Mouse (Mus musculus): ENCODE data around the gene Psma6. TPM values are rescaled to one million over a fixed set of nuclear protein-coding genes. Genes with fewer than 3 reads are reported as not detected.

The Psma6 gene
- polyA plus RNA-seq, 1 experiment from 2014 or later = 468 TPM

GRCm38 (mm10) chr12:55448457-55448856, 64.4 kb downstream of the Psma6 start:
- H3K27ac ChIP-seq (ENCODE audit: low read depth, low read length) = no peak overlapping the region
- DNase-seq (ENCODE audit: low spot score) (no peak), ATAC-seq (ENCODE audit: insufficient read depth, low FRiP score, low TSS enrichment) (no peak)
- no peaks in the 10 kb centered on the region for H3K36me3 ChIP-seq (ENCODE audit: control insufficient read depth, insufficient read depth, low read length)
- no peaks in the 10 kb centered on the region for H3K9me3 ChIP-seq (ENCODE audit: control insufficient read depth, low read length)
- no peak overlapping the region for H3K9ac ChIP-seq (ENCODE audit: low read length)
- 74% methylated on average over 2 of the region's 2 CpGs for WGBS
- no peaks in the 10 kb centered on the region for H3K27me3 ChIP-seq (ENCODE audit: control insufficient read depth, insufficient read depth, low read length)
- H3K4me3 ChIP-seq (ENCODE audit: low read depth, low read length) = no peak overlapping the region
- no peak overlapping the region for H3K4me2 ChIP-seq (ENCODE audit: low read depth)
- no peaks in the 10 kb centered on the region; the same call in 1 of the 2 replicates for H3K4me1 ChIP-seq (ENCODE audit: control insufficient read depth, insufficient read depth, low read length)

- Histone ChIP-seq H3K36me3 (ENCODE audit: control insufficient read depth, insufficient read depth, low read length) (no peaks in the 10 kb centered on the region), H3K9ac (ENCODE audit: low read length) (no peak overlapping the region), H3K4me1 (ENCODE audit: control insufficient read depth, insufficient read depth, low read length) (no peaks in the 10 kb centered on the region; the same call in 1 of the 2 replicates), H3K4me3 (ENCODE audit: low read depth, low read length) (no peak overlapping the region), H3K4me2 (ENCODE audit: low read depth) (no peak overlapping the region), H3K27ac (ENCODE audit: low read depth, low read length) (no peak overlapping the region), H3K9me3 (ENCODE audit: control insufficient read depth, low read length) (no peaks in the 10 kb centered on the region), H3K27me3 (ENCODE audit: control insufficient read depth, insufficient read depth, low read length) (no peaks in the 10 kb centered on the region)
- 91% methylated on average over 2 of the region's 2 CpGs for WGBS
- ATAC-seq (ENCODE audit: insufficient read depth, low FRiP score, low TSS enrichment) (no peak), DNase-seq (ENCODE audit: low spot score) (no peak)
Observed at GRCm38 (mm10) chr12:55449048-55449447, 65.0 kb downstream of the Psma6 start.

- Histone ChIP-seq H3K27me3 (ENCODE audit: control insufficient read depth, insufficient read depth, low read length) (no peaks in the 10 kb centered on the region), H3K4me2 (ENCODE audit: low read depth) (no peak overlapping the region), H3K9ac (ENCODE audit: low read length) (no peak overlapping the region), H3K4me1 (ENCODE audit: control insufficient read depth, insufficient read depth, low read length) (no peaks in the 10 kb centered on the region; the same call in 1 of the 2 replicates), H3K27ac (ENCODE audit: low read depth, low read length) (no peak overlapping the region), H3K9me3 (ENCODE audit: control insufficient read depth, low read length) (no peaks in the 10 kb centered on the region), H3K4me3 (ENCODE audit: low read depth, low read length) (no peak overlapping the region), H3K36me3 (ENCODE audit: control insufficient read depth, insufficient read depth, low read length) (no peaks in the 10 kb centered on the region)
- ATAC-seq (ENCODE audit: insufficient read depth, low FRiP score, low TSS enrichment) (no peak), DNase-seq (ENCODE audit: low spot score) (no peak)
- WGBS = 66% methylated on average over 16 of the region's 16 CpGs
Observed at GRCm38 (mm10) chr12:55450421-55450820, 66.4 kb downstream of the Psma6 start.

DNA sequence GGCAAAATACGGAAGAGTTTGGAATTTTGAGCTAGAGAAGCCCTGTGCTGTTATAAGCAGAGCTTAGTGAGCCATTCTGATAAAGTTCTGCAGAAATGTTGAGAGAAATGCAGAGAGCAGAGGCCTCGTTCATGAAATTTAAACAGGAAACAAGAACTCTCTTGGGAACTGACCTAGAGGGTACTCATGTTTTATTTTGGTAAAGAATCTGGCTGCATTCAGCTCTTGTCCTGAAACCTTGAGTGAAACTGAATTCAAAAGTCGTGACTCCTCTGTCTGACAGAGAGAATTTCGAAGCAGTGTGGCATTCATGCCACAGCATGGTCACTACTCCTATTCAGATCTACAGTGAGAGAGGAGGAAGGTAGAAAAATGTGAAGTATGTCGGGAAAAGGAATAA, 68.8 kb downstream of the Psma6 start:
- no peak overlapping the region for H3K4me3 ChIP-seq (ENCODE audit: low read depth, low read length)
- H3K27ac ChIP-seq (ENCODE audit: low read depth, low read length) = no peak overlapping the region
- ATAC-seq (ENCODE audit: insufficient read depth, low FRiP score, low TSS enrichment) (no peak), DNase-seq (ENCODE audit: low spot score) (no peak)
- no peaks in the 10 kb centered on the region for H3K9me3 ChIP-seq (ENCODE audit: control insufficient read depth, low read length)
- H3K4me1 ChIP-seq (ENCODE audit: control insufficient read depth, insufficient read depth, low read length) = no peaks in the 10 kb centered on the region
- 61% methylated on average over 5 of the region's 5 CpGs for WGBS
- H3K4me2 ChIP-seq (ENCODE audit: low read depth) = no peak overlapping the region
- H3K36me3 ChIP-seq (ENCODE audit: control insufficient read depth, insufficient read depth, low read length) = no peaks in the 10 kb centered on the region
- H3K9ac ChIP-seq (ENCODE audit: low read length) = no peak overlapping the region
- no peaks in the 10 kb centered on the region for H3K27me3 ChIP-seq (ENCODE audit: control insufficient read depth, insufficient read depth, low read length)

DNA sequence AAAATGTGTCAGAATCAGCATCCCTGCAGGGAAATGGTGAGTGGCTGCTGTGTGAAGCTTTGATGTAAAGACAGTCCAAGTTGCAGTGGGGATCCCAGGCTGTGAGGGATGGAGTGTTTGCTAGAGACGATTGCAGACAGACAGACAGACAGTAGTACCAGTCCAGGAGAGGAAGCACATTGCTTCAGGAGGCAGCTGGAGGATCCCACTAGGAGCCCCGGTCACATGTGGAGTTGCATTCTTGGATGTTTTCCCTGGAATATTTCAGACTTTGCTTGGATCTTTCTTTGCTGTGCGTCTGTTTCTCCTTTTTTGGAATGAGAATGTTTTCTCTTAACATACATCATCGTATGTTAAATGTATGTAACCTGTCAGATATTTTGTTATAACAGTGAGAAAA, 69.9 kb downstream of the Psma6 start:
- H3K4me2 ChIP-seq (ENCODE audit: low read depth) = no peak overlapping the region
- H3K27ac ChIP-seq (ENCODE audit: low read depth, low read length) = no peak overlapping the region
- no peaks in the 10 kb centered on the region for H3K27me3 ChIP-seq (ENCODE audit: control insufficient read depth, insufficient read depth, low read length)
- ATAC-seq (ENCODE audit: insufficient read depth, low FRiP score, low TSS enrichment) (no peak), DNase-seq (ENCODE audit: low spot score) (no peak)
- no peak overlapping the region for H3K4me3 ChIP-seq (ENCODE audit: low read depth, low read length)
- WGBS = 71% methylated on average over 4 of the region's 4 CpGs
- H3K4me1 ChIP-seq (ENCODE audit: control insufficient read depth, insufficient read depth, low read length) = no peaks in the 10 kb centered on the region
- H3K36me3 ChIP-seq (ENCODE audit: control insufficient read depth, insufficient read depth, low read length) = no peaks in the 10 kb centered on the region
- H3K9ac ChIP-seq (ENCODE audit: low read length) = no peak overlapping the region
- no peaks in the 10 kb centered on the region for H3K9me3 ChIP-seq (ENCODE audit: control insufficient read depth, low read length)

DNA sequence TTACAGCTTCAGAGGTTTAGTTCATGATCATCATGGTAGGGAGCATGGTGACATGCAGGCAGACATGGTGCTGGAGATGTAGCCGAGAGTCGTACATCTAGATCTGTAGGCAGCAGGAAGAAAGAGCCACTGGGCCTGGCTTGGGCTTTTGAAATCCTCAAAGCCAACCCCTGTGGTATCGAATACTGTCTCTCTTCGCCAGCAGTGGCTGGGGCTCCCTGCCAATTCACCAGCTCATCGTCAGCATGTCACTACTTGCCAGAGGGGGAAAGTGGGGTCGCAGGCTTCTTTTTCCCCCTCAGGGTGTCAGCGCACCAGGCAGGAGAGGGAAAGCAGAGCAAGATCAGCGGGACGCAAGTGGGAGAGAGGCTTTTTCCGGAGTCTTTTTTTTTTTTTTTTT, 71.2 kb downstream of the Psma6 start:
- WGBS = 83% methylated on average over 9 of the region's 10 CpGs
- DNase-seq (ENCODE audit: low spot score) (no peak), ATAC-seq (ENCODE audit: insufficient read depth, low FRiP score, low TSS enrichment) (no peak)

GRCm38 (mm10) chr12:55456136-55456535, 72.1 kb downstream of the Psma6 start:
- Histone ChIP-seq H3K9me3 (ENCODE audit: control insufficient read depth, low read length) (no peaks in the 10 kb centered on the region), H3K4me2 (ENCODE audit: low read depth) (no peak overlapping the region), H3K4me1 (ENCODE audit: control insufficient read depth, insufficient read depth, low read length) (no peaks in the 10 kb centered on the region), H3K27me3 (ENCODE audit: control insufficient read depth, insufficient read depth, low read length) (no peaks in the 10 kb centered on the region), H3K36me3 (ENCODE audit: control insufficient read depth, insufficient read depth, low read length) (no peaks in the 10 kb centered on the region), H3K9ac (ENCODE audit: low read length) (no peak overlapping the region), H3K27ac (ENCODE audit: low read depth, low read length) (no peak overlapping the region), H3K4me3 (ENCODE audit: low read depth, low read length) (no peak overlapping the region)
- WGBS = 66% methylated on average over 3 of the region's 3 CpGs
- ATAC-seq (ENCODE audit: insufficient read depth, low FRiP score, low TSS enrichment) (no peak), DNase-seq (ENCODE audit: low spot score) (no peak)

More for the DNA sequence above, 71.2 kb downstream of the Psma6 start:
- no peaks in the 10 kb centered on the region for H3K4me1 ChIP-seq (ENCODE audit: control insufficient read depth, insufficient read depth, low read length)
- H3K36me3 ChIP-seq (ENCODE audit: control insufficient read depth, insufficient read depth, low read length) = no peaks in the 10 kb centered on the region
- H3K27me3 ChIP-seq (ENCODE audit: control insufficient read depth, insufficient read depth, low read length) = no peaks in the 10 kb centered on the region
- H3K9me3 ChIP-seq (ENCODE audit: control insufficient read depth, low read length) = no peaks in the 10 kb centered on the region
- H3K27ac ChIP-seq (ENCODE audit: low read depth, low read length) = no peak overlapping the region
- no peak overlapping the region for H3K4me2 ChIP-seq (ENCODE audit: low read depth)
- H3K4me3 ChIP-seq (ENCODE audit: low read depth, low read length) = no peak overlapping the region
- no peak overlapping the region for H3K9ac ChIP-seq (ENCODE audit: low read length)

DNA sequence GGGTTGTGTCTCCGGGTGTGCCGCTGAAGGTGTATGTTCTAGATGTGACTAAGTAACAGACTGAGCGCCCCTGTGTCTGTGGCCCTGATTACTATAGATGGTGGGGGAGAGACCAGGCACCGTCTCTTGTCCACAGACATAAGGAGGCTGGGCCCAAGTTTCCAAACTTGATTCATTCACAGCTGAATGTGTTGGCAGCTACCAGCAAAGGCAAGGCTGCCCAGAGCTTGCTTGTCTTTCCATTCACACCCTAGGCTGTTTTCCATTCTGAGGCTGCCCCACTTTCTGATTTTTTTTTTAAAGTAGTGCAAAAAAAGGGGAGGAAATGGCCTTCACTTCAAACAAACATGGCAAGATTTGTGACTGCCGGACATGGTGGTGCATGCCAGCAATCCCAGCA, 72.9 kb downstream of the Psma6 start:
- DNase-seq (ENCODE audit: low spot score) = no peak
- WGBS = 88% methylated on average over 5 of the region's 5 CpGs
- no peaks in the 10 kb centered on the region for H3K4me1 ChIP-seq (ENCODE audit: control insufficient read depth, insufficient read depth, low read length)
- no peak overlapping the region for H3K4me3 ChIP-seq (ENCODE audit: low read depth, low read length)
- H3K9me3 ChIP-seq (ENCODE audit: control insufficient read depth, low read length) = no peaks in the 10 kb centered on the region
- H3K27me3 ChIP-seq (ENCODE audit: control insufficient read depth, insufficient read depth, low read length) = no peaks in the 10 kb centered on the region
- H3K27ac ChIP-seq (ENCODE audit: low read depth, low read length) = no peak overlapping the region
- no peak for ATAC-seq (ENCODE audit: insufficient read depth, low FRiP score, low TSS enrichment)
- no peaks in the 10 kb centered on the region for H3K36me3 ChIP-seq (ENCODE audit: control insufficient read depth, insufficient read depth, low read length)
- H3K4me2 ChIP-seq (ENCODE audit: low read depth) = no peak overlapping the region
- no peak overlapping the region for H3K9ac ChIP-seq (ENCODE audit: low read length)

DNA sequence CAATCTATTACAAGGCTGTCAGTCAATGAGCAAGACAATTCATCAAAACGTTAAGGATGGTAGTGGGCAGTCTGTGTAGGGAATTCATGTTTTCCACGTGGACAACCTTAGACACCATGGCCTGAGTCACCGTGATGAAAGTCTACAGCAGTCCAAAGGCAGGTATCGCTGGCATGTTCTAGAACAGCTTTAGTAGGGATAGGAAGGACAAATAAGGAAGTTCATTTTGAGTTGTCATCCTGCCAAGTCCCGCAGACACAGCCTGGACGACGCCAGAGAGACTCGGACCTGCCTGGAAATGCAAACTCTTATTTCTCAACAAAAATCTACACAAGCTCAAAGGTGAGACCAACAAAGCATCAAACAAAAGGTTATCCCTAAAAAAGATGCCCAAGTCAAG, 75.7 kb downstream of the Psma6 start:
- H3K9me3 ChIP-seq (ENCODE audit: control insufficient read depth, low read length) = no peaks in the 10 kb centered on the region
- no peak overlapping the region for H3K9ac ChIP-seq (ENCODE audit: low read length)
- no peak overlapping the region for H3K4me3 ChIP-seq (ENCODE audit: low read depth, low read length)
- no peak overlapping the region for H3K4me2 ChIP-seq (ENCODE audit: low read depth)
- no peak for DNase-seq (ENCODE audit: low spot score)
- no peaks in the 10 kb centered on the region for H3K27me3 ChIP-seq (ENCODE audit: control insufficient read depth, insufficient read depth, low read length)
- WGBS = 91% methylated on average over 8 of the region's 8 CpGs
- no peak for ATAC-seq (ENCODE audit: insufficient read depth, low FRiP score, low TSS enrichment)
- H3K36me3 ChIP-seq (ENCODE audit: control insufficient read depth, insufficient read depth, low read length) = no peaks in the 10 kb centered on the region
- no peak overlapping the region for H3K27ac ChIP-seq (ENCODE audit: low read depth, low read length)
- peaks cover 5% of the 10 kb centered on the region; the same call in 1 of the 2 replicates for H3K4me1 ChIP-seq (ENCODE audit: control insufficient read depth, insufficient read depth, low read length)

Data from neural tube, embryonic 11.5 days (tissue).